Mouse (Mus musculus): ENCODE measurements at regions not wholly inside any gene's neighbourhood (a gene's known extent, or its start where the extent isn't known, plus 50 kb on each side); places are given as distances from the start of the nearest gene placed in this dataset.

DNA sequence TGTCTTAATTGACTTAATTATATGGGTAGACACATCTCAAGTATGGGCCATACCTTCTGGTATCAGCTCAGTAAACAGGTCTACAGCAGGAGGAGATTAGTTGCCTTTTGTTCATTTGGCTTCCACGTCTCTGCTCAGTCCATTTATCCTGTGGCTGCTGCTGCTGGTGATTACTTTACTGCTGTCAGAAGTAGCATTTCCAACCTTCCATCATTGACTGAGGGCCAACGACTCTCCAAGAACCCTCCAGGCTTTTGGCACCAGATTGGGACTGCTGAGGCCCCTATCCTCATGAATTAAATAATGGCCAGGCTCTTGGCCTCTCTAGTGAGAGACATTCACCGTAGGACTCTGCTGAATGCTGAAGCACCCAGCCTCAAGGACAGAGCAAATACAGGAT, 303.0 kb downstream of the Gm11232 start:
- TF ChIP-seq CTCF (IDR thresholded peaks at IDR 0.05) (no peak), EP300 (IDR thresholded peaks at IDR 0.05) (no peak)
